Mouse (Mus musculus) kidney, embryonic 15.5 days (tissue): ENCODE measurements around the gene Slc12a9. TPM values are rescaled to one million over a fixed set of nuclear protein-coding genes. Genes with fewer than 3 reads are reported as not detected.

Experiments used
- ATAC-seq: fragments of 200-750 bp; cut with Nextera tagmentation; replicated peaks from 2 replicates; pipeline ENCODE4 v1.8.0; 2017; ENCODE audit warnings: moderate TSS enrichment; ENCODE audit not compliant: low FRiP score
- H3K27ac ChIP-seq: fragments of 300-500 bp; sonication (generic); 2 replicates; pipeline ENCODE4 v1.5.1; 2015; ENCODE audit warnings: mild to moderate bottlenecking, inconsistent platforms
- H3K27me3 ChIP-seq: fragments of 300-500 bp; sonication (generic); 2 replicates; pipeline ENCODE4 v1.6.1; 2015; ENCODE audit warnings: inconsistent platforms
- H3K36me3 ChIP-seq: fragments of 300-500 bp; sonication (generic); 2 replicates; pipeline ENCODE4 v1.6.1; 2015; ENCODE audit warnings: inconsistent platforms
- H3K4me1 ChIP-seq: fragments of 300-500 bp; sonication (generic); 2 replicates; pipeline ENCODE4 v1.6.1; 2015; ENCODE audit warnings: inconsistent platforms
- H3K4me2 ChIP-seq: fragments of 300-500 bp; sonication (generic); 2 replicates; pipeline ENCODE4 v1.6.1; 2015; ENCODE audit warnings: moderate library complexity, mild to moderate bottlenecking, inconsistent platforms
- H3K4me3 ChIP-seq: fragments of 300-500 bp; sonication (generic); replicated peaks from 2 replicates; pipeline ENCODE4 v1.5.1; 2015; ENCODE audit warnings: mild to moderate bottlenecking, inconsistent platforms
- H3K9ac ChIP-seq: fragments of 300-500 bp; sonication (generic); 2 replicates; pipeline ENCODE4 v1.6.1; 2015; ENCODE audit warnings: mild to moderate bottlenecking, inconsistent platforms
- H3K9me3 ChIP-seq: fragments of 300-500 bp; sonication (generic); replicated peaks from 2 replicates; pipeline ENCODE4 v1.6.1; 2016; ENCODE audit warnings: inconsistent platforms
- whole genome bisulfite sequencing: fragments of 180-500 bp; shearing (Covaris S2); methylation state at CpG from one replicate; pipeline ENCODE4 v1.1.7; 2015; ENCODE audit warnings: mixed read lengths; 5-methylcytosine and 5-hydroxymethylcytosine counted together
- polyA plus RNA-seq: library from polyadenylated mRNA; unstranded; fragments of >200 nt; fragmentation: Nextera tagmentation; extraction: Ambion mirVana; gene quantifications from 2 replicates; pipeline ENCODE4 v1.2.1, GENCODE M21; 2015

The Slc12a9 gene
- polyA plus RNA-seq, 1 experiment from 2014 or later, result 16.0 TPM

- peaks cover 54% of the 10 kb centered on the region for H3K4me1 ChIP-seq
- peak overlapping the region; percentile 94 for H3K9ac ChIP-seq
- H3K36me3 ChIP-seq, result peaks cover 40% of the 10 kb centered on the region
- no peaks in the 10 kb centered on the region for H3K27me3 ChIP-seq
- H3K4me3 ChIP-seq, result peak overlapping the region; percentile 94
- WGBS, result 6% methylated on average over 16 of the region's 16 CpGs
- H3K27ac ChIP-seq, result peak overlapping the region; percentile 94
- H3K9me3 ChIP-seq, result no peaks in the 10 kb centered on the region
- no peak for ATAC-seq
- H3K4me2 ChIP-seq, result peak overlapping the region; percentile 86
Measured at GRCm38 (mm10) chr5:137352011-137352975, 18.9 kb upstream of the Slc12a9 start.

- WGBS, result 4% methylated on average over 4 of the region's 4 CpGs
- peak overlapping the region; percentile 94 for H3K4me3 ChIP-seq
- H3K4me2 ChIP-seq, result peak overlapping the region; percentile 86
- no peaks in the 10 kb centered on the region for H3K9me3 ChIP-seq
- H3K4me1 ChIP-seq, result peaks cover 63% of the 10 kb centered on the region
- no peaks in the 10 kb centered on the region for H3K27me3 ChIP-seq
- peaks cover 33% of the 10 kb centered on the region for H3K36me3 ChIP-seq
- peak overlapping the region; percentile 94 for H3K9ac ChIP-seq
- no peak for ATAC-seq
- H3K27ac ChIP-seq, result peak overlapping the region; percentile 94
Measured at GRCm38 (mm10) chr5:137351394-137351793, 18.0 kb upstream of the Slc12a9 start.

GRCm38 (mm10) chr5:137351058-137351380 is 17.6 kb upstream of the Slc12a9 start:
- Histone ChIP-seq H3K4me1 (peaks cover 66% of the 10 kb centered on the region), H3K9ac (peak overlapping the region; percentile 94), H3K4me3 (peak overlapping the region; percentile 94), H3K27me3 (no peaks in the 10 kb centered on the region), H3K9me3 (no peaks in the 10 kb centered on the region), H3K4me2 (peak overlapping the region; percentile 86), H3K36me3 (peaks cover 29% of the 10 kb centered on the region), H3K27ac (peak overlapping the region; percentile 94)
- ATAC-seq, result no peak
- WGBS, result under 1% methylated on average over 8 of the region's 8 CpGs

GRCm38 (mm10) chr5:137350205-137351057 is 17.0 kb upstream of the Slc12a9 start:
- WGBS, result under 1% methylated on average over 54 of the region's 55 CpGs
- Histone ChIP-seq H3K27ac (peak overlapping the region; percentile 94), H3K36me3 (peaks cover 23% of the 10 kb centered on the region), H3K9ac (peak overlapping the region; percentile 94), H3K4me2 (peak overlapping the region; percentile 86), H3K4me3 (peak overlapping the region; percentile 94), H3K4me1 (peaks cover 72% of the 10 kb centered on the region), H3K9me3 (no peaks in the 10 kb centered on the region), H3K27me3 (no peaks in the 10 kb centered on the region)
- ATAC-seq, result peak; percentile 61

GRCm38 (mm10) chr5:137349384-137350204 is 16.2 kb upstream of the Slc12a9 start, which contains the start of gene Ephb4:
Ephb4 (plus strand) TSS chr5:137350109.
- WGBS, result 1% methylated on average over 31 of the region's 32 CpGs
- H3K4me2 ChIP-seq, result peak within 1 kb of the TSS; percentile 86

GRCm38 (mm10) chr5:137348482-137349383 is 15.3 kb upstream of the Slc12a9 start:
- peak; percentile 15 for ATAC-seq
- peak overlapping the region; percentile 94 for H3K27ac ChIP-seq
- H3K27me3 ChIP-seq, result no peaks in the 10 kb centered on the region
- 0 out of 2 replicates have a peak, but pooled peaks cover 2% of the 10 kb centered on the region for H3K9me3 ChIP-seq
- peak overlapping the region; percentile 86 for H3K4me2 ChIP-seq
- 1% methylated on average over 33 of the region's 33 CpGs for WGBS
- H3K4me1 ChIP-seq, result peaks cover 65% of the 10 kb centered on the region
- H3K36me3 ChIP-seq, result peaks cover 6% of the 10 kb centered on the region; the same call in 1 of the 2 replicates
- H3K9ac ChIP-seq, result peak overlapping the region; percentile 24
- peak overlapping the region; percentile 94 for H3K4me3 ChIP-seq

More at GRCm38 (mm10) chr5:137349384-137350204, 16.2 kb upstream of the Slc12a9 start, which contains the start of gene Ephb4:
- Histone ChIP-seq H3K36me3 (peaks cover 15% of the 10 kb centered on the region), H3K4me3 (peak within 1 kb of the TSS; percentile 94), H3K9me3 (no peaks in the 10 kb centered on the region), H3K4me1 (peaks cover 73% of the 10 kb centered on the region), H3K9ac (peak within 1 kb of the TSS; percentile 94), H3K27me3 (no peaks in the 10 kb centered on the region), H3K27ac (peak within 1 kb of the TSS; percentile 94)
- ATAC-seq, result peak; percentile 97

GRCm38 (mm10) chr5:137347856-137348255 is 14.5 kb upstream of the Slc12a9 start:
- Histone ChIP-seq H3K9ac (no peak overlapping the region), H3K9me3 (0 out of 2 replicates have a peak, but pooled peaks cover 2% of the 10 kb centered on the region), H3K4me1 (peaks cover 60% of the 10 kb centered on the region), H3K27ac (peak overlapping the region; percentile 94), H3K36me3 (no peaks in the 10 kb centered on the region), H3K4me2 (peak overlapping the region; percentile 86), H3K27me3 (no peaks in the 10 kb centered on the region), H3K4me3 (peak overlapping the region; percentile 94)
- 10% methylated on average over 7 of the region's 7 CpGs for WGBS
- no peak for ATAC-seq

- H3K4me2 ChIP-seq, result no peak overlapping the region
- H3K27ac ChIP-seq, result 0 out of 2 replicates have a peak overlapping the region, but pooled peaks have one; percentile 19
- H3K27me3 ChIP-seq, result no peaks in the 10 kb centered on the region
- H3K9me3 ChIP-seq, result 0 out of 2 replicates have a peak, but pooled peaks cover 2% of the 10 kb centered on the region
- H3K4me1 ChIP-seq, result peaks cover 56% of the 10 kb centered on the region
- H3K4me3 ChIP-seq, result no peak overlapping the region
- H3K36me3 ChIP-seq, result no peaks in the 10 kb centered on the region
- no peak overlapping the region for H3K9ac ChIP-seq
- WGBS, result 79% methylated on average over 4 of the region's 4 CpGs
- ATAC-seq, result no peak
Measured at GRCm38 (mm10) chr5:137346983-137347382, 13.6 kb upstream of the Slc12a9 start.

GRCm38 (mm10) chr5:137346388-137346787 is 13.0 kb upstream of the Slc12a9 start:
- H3K9ac ChIP-seq, result no peak overlapping the region
- H3K36me3 ChIP-seq, result no peaks in the 10 kb centered on the region
- 0 out of 2 replicates have a peak, but pooled peaks cover 2% of the 10 kb centered on the region for H3K9me3 ChIP-seq
- H3K4me2 ChIP-seq, result peak overlapping the region; percentile 46
- 88% methylated on average over 1 of the region's 1 CpGs for WGBS
- H3K4me3 ChIP-seq, result peak overlapping the region; percentile 24
- ATAC-seq, result no peak
- peaks cover 50% of the 10 kb centered on the region for H3K4me1 ChIP-seq
- H3K27me3 ChIP-seq, result no peaks in the 10 kb centered on the region
- peak overlapping the region; percentile 87 for H3K27ac ChIP-seq

GRCm38 (mm10) chr5:137345821-137346220 is 12.4 kb upstream of the Slc12a9 start:
- peak overlapping the region; percentile 46 for H3K4me2 ChIP-seq
- H3K9ac ChIP-seq, result no peak overlapping the region
- no peaks in the 10 kb centered on the region for H3K27me3 ChIP-seq
- no peak for ATAC-seq
- no peaks in the 10 kb centered on the region for H3K36me3 ChIP-seq
- peaks cover 48% of the 10 kb centered on the region for H3K4me1 ChIP-seq
- H3K9me3 ChIP-seq, result 0 out of 2 replicates have a peak, but pooled peaks cover 2% of the 10 kb centered on the region
- 14% methylated on average over 9 of the region's 9 CpGs for WGBS
- peak overlapping the region; percentile 87 for H3K27ac ChIP-seq
- peak overlapping the region; percentile 24 for H3K4me3 ChIP-seq
